Mouse (Mus musculus) spleen, adult 2 months (tissue): Measurements from ENCODE around the gene Wnt6.

ENCODE experiments used
- CTCF ChIP-seq: fragments of 200-500 bp; IDR thresholded peaks from 2 replicates; pipeline ENCODE4 v1.5.1; 2011; ENCODE audit warnings: mild to moderate bottlenecking, inconsistent platforms; ENCODE audit not compliant: insufficient read depth, insufficient read length, insufficient replicate concordance; ENCODE audit errors: extremely low read depth
- POLR2A ChIP-seq: fragments of 200-500 bp; IDR thresholded peaks from 2 replicates; pipeline ENCODE4 v1.6.1; 2011; ENCODE audit warnings: low read depth, low read length, inconsistent platforms

DNA sequence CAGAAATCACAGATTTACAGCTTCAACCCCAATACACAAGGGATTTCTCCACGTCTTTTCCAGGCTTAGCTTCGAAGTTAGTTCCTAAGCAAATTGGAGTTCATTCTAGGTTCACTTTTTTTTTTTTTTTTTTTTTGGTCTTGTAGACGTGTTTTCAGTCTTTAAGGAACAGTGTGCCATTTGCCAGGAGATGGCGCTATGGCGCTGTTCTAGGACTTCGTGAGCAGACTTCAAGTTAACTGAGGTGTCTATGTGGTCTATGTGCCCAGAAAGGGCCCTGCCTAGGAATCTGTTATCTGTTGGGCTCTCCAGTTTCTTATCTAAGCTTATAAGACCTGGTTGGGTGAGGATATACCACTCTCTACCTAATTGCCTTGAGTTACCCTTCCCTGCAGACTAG is 8.6 kb upstream of the Wnt6 start:
- peak; percentile 38; the same call in 1 of the 2 replicates for TF ChIP-seq CTCF
- TF ChIP-seq POLR2A = no peak
